Mouse (Mus musculus) layer of hippocampus, postnatal 36 days (tissue): ENCODE results near the gene Ptprc. TPM values are rescaled to one million over a fixed set of nuclear protein-coding genes. Genes with fewer than 3 reads are reported as not detected.

Experiments
- DNase-seq, 2 experiments: peaks; one replicate each; pipeline ENCODE4 v3.0.0; 2022
- total RNA-seq, 2 experiments: library from RNA; stranded (reverse); gene quantifications; 2 replicates each; pipeline ENCODE4 v1.2.3; 2021

Ptprc gene
- total RNA-seq, 2 experiments from 2014 or later = 1.8 to 3.8 TPM

DNA sequence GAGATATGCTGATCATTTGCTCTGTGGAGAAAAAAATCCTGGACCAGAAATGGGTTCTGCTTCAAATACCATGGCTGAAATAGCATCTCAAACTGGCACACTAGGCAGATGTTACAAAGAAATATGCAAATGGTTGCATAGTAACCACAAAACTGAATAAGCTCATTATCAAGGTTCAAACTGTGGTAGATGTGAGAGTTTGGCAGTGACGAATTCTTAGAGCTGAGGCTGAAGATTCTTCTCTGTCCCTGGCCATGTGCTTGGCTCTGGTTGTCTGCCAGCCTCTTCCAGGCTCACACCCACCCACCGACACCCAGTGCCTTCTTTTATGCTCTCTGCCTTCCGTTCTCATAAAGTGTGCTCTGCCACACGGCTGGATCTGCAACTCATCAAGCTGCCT is 26.7 kb downstream of the Ptprc start:
- DNase-seq = peak; percentile 52 to 57

DNA sequence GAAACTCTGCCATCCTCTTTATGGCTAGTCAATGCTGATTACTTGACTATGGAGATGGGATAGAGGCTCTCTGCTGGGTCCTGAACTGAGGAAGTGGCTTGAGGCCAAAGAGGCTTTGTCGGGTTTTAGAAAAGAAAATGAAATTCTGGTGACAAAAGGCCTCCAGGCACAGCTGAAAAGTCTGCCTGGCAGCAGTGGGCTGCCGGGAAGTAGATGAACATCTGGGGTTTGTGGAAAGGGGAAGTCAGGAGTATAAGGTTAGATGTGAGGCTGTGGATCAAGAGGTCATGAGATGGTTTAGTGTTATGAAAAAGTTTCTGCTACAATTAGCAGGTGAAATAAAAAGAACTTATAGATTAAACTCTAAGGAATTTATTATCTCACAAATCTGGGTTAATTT is 29.9 kb downstream of the Ptprc start:
- no peak for DNase-seq

DNA sequence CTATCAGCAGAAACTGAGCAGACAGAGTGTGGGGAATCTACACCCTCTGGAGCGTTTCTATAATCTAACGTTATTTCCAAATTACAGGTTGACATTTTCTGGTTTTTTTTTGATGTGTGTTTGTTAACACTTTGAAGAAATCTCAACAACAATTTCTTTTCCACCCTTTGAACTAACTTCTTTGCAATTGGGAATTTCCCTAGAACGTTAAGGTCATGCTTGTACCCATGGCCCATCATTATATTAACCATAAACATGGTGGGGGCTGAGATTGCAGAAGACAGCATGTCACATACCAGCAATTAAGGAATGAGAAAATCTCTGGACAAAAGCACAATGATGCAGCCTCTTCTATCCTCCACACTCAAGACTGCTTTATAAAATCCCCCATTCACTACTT is 30.4 kb downstream of the Ptprc start:
- no peak for DNase-seq

DNA sequence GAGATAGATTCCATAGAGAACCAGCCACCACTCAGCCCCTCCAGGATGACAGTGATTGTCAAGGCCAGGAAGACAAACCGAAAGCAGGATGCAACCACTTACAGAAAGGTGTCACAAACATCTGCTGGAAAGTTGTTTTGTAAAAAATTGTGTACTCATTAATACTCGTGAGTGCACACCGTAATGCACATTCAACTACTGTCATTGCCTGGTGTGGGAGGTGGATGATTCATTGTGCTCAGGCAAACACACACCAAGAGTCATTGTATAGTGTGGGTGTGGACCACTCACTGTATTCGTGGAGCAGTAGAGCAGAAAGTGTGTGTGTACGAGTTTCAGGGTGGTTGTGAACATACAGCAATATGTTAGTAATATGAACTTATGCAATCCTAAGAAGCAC is 31.1 kb downstream of the Ptprc start:
- no peak for DNase-seq

DNA sequence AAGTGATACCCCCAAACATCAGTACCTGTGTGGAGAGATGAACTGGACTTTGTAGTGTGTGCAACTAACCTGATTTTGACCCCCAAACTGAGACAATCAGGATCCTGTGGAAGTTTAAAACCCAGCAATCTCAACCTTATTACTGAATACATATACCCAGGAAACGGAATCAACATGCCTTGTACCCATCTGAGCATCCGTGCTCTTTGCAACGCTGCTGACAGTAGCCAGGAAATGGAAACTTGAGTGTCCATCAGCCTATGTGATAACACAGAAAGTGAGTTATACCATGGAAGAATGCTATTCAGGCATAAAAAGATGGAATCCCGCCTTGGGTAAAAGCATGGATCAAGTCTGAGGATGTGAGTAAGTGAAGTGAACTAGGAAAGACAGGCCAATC is 34.7 kb downstream of the Ptprc start:
- no peak for DNase-seq

DNA sequence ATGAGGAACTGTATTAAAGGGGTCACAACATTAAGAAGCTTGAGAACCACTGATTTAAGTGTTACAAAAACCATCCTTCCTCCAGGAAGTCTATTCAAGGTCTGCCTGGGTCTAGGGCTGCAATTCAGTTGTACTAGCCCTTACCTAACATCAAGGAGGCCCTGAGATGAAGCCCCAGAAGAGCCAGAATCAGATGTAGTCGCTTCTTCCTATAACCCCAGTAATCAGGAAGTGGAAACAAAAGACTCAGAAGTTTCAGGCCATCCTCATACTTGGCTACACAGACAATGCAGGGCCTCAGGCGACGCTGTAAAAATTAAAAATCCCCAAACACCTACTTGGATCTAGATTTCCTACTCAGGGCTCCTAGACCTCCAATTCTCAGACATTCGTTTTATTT is 37.8 kb downstream of the Ptprc start:
- DNase-seq = no peak

DNA sequence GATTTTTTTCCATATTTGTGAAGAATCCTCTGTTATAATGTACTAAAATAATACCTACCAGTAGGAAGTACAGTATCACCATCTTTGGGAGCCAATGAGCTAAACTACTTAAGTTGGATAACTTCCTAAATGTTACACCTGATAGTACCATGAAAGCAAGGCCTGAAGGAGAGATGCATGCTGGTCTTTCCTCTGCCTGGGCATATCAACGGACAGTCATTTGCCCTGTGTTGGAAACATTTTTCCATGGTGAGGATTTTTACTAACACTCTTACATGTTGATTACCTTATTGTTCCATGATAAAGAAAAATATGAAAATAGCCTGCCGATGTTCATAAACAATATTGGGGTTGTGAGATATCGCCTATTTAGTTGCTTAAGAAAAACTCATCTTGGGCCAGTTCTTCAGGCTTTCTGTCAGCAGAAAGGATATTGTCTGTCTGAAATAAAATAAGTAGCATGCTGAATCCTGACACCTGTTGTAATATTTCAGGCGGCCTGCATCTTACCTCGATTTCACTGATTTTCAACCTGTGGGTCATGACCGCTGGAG is 38.4 kb downstream of the Ptprc start:
- DNase-seq = no peak

DNA sequence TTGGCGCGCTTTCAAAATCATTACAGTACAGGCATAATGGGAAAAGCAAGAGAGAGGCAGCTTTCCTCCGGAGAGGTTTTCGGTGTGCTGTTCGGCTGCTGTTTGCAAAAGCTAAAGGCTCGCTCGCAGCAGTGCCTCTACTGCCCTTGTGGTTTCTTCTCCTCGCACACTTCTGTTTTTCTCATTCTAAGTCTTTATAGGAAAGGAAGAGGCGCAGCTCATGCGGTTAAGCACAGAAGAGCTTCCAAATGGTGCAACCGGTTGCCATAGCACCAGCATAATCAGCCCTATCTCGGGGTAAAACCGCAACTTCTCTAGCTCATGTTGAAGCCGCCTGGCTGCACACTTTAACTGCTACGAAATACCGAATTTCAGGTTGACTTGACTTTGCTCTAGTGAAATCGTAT is 39.1 kb downstream of the Ptprc start:
- DNase-seq = peak; percentile 72 to 76

DNA sequence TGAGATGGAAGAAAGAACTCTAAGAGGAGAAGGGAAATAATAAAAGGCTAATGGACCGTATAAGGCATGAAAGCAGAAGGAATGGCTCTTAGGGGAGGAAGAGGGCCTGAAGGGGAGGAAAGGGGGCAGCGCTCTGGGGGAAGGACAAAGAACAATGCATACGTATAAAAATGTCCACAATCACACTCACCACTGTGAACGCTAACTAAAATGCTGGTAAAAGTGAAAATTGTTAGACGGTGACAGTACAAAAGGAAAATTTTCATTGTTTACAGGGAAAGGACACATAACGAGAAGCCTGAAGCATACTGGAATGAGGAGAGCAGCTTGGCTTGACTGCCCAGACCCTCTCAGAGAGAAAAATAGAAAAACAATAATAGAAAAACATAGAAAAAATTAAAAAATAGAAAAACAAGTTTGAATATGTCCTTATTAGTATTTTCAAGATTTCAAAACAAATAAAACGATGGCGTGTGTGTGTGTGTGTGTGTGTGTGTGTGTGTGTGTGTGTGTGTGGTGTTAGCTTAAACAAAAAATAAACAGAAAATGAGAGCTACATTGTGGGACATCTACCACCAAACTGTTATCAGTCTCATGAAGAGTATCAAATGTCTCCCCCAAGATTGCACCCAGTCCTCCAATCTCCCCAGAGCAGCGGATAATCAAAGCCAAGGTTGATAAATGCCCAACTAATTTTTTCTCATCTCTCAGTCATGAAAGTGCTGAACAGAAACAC is 39.7 kb downstream of the Ptprc start:
- DNase-seq = no peak

DNA sequence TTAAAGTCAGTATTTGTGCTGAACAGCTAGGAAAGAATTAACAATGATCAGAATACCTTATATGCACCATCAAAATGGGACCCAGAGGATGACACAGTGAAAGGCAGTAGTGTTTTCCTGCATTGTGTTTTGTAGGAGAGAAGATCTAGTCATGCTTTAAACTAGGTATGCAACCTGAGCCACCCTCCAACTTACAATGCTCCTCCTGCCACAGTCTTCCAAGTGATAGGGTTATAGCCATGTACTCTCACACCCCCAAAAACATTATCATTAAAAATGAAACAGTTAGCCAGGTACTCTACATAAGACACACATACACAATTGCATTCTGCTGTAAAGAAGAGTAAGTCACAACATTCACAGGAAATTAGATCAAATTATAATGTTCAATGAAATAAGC is 40.4 kb downstream of the Ptprc start:
- no peak for DNase-seq

DNA sequence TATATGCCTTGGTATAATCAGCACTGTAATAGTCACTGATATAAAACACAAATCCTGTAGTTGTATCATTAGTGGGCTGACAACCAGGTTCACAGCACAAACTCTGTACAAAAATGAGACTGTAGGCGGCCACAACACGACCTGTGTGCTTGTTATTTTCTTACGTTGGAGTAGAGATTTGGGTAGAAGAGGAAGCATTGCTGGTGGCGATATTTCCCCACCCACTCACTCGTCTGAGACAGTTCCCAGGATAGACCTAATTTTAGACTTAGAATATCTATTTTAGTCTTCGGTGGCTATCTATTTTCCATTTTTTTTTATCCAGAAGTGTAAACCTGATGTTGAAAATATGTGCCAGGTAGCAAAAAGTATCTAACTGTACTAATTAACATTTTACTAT is 41.2 kb downstream of the Ptprc start:
- no peak for DNase-seq

DNA sequence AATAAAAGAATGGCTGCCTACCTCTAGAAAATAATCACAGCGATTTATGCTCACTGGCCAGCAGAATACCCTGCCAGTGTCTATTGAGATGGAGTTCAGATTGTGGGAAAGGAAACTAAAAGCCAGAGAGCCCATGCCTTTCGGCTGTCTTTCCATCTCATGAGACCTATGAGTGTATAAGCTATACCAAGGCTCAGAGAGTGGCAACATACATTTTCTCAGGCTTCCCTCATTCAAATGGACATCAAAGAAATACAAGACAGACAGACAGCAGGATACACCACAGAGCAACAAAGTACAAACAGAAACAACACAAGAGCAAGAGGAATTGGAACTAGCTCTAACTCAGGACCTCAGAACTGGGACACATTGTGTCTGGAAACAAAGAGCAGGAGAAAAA is 43.8 kb downstream of the Ptprc start:
- no peak for DNase-seq

DNA sequence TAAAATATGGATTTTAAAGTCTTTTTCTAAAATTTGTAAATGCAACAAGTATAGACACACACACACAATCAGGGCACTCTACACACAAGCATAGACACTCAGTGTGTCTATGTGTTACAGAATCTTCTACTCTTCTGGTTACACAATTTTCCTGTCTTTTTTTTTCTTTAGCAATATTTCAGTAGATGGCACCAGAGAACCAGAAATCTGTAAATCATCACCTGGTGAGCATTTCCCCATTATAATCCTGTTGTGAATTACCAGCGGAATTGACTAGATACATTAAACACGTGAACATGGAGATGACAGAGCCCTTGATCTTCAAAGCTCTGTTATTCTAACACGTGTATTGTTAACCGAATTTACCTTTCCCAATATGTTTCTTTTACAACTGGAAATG is 45.4 kb downstream of the Ptprc start:
- no peak for DNase-seq

DNA sequence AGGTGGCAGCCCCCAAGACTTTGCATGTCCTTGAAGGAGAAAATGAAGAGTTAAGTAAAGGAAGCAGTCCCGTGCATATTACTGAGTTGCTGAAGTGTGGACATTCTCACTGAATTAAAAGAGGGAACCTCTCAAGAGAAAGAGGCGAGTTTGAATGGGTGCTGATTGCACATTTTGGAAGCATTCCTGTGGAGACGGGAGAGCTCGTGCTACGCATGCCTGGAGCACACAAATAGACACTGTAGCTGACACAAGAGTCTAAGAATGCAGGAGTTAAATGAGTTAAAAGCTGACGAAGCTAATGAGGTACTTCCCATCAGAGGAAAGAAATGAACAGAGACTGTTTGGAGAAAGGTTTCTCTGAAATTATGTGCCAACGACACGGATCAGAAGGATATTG is 48.7 kb downstream of the Ptprc start:
- no peak for DNase-seq

DNA sequence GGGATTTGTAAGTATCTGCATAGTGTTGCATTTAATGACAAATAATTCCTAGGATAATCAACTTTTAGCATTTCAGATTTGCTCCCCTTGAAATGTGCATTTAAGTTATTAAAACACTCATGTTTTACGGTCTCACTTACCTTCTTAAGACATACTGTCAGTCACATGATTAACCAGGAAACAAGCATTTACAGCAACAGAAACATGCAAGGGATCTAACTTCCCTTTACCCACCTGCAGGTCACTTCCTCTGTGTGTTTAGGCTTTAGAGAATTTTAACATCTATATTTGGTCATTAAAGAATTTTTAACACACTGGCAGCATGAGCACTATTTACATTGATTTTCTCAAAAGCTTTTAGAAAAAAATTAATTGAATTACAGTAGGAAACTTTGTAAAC is 50.2 kb downstream of the Ptprc start:
- no peak for DNase-seq

DNA sequence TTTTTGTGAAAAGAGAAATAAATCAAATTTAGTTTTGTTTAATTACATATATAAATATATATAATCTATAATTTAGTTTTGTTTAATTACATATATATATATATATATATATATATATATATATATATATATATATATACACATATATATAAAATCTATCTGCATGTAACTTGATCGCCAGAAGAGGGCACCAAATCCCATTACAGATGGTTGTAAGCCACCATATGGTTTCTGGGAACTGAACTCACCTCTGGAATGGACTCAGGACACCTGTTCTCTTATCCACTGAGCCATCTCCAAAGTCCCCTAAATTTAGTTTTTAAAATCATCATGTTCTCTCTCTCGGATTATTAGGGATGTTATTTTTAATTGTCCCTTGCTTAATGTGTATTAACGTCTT is 51.6 kb downstream of the Ptprc start:
- DNase-seq = no peak

DNA sequence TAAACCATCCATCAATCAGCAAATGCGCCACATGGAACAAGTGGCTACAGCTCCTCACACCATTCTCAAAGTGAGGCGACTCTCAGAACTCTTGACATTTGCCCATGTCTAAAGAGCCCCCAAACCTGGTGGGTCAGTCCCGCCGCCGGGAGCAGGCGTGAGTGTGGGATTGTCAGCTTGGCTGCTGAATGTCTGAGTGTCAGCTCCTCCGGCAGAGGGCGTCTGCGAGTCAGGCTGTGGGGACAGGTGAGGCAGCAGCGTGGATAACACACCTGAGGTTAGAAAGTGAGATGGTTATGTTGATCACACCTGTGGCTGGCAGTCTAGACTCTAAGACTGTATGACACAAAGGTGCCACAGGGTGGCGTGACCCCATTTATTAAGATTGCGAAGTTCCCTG is 55.6 kb downstream of the Ptprc start:
- no peak for DNase-seq

DNA sequence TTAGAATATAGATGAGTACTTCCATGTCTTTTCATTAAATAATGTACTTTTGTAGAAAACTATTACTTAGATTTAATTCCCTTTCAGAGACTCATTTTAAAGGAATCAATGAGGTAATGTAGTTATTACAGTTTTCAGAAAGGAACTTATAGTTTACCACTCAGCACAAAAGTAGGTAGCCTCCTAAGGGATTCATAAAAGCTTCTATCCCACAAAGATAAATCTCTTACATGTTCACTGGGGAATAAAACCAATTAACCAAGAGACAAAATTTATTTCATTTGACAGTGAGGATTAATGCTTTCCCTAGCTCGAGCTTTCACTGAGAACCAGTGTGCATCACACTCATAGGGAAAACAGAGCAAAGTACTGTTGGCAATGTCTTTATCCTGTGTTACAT is 82.3 kb downstream of the Ptprc start:
- no peak for DNase-seq

DNA sequence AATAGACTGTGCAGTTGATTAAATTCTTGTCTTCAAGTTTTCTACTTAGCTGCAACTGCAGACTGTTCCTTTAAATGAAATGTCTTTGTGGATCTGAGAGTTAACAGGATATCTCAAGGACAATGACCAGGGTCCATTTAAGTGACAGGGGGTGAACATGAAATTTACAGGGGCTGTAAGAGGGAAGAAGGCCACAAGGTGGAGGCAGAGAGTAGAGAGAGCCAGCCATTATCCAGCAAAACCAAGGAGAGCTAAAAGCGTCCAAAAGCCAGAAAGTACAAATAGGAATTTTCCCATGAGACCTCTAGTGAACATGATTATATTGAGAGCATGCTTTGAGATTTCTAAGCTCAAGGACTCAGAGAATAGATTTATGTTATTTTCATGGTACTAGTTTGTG is 89.7 kb downstream of the Ptprc start:
- DNase-seq = peak in 1 of 2 experiments; percentile 4

DNA sequence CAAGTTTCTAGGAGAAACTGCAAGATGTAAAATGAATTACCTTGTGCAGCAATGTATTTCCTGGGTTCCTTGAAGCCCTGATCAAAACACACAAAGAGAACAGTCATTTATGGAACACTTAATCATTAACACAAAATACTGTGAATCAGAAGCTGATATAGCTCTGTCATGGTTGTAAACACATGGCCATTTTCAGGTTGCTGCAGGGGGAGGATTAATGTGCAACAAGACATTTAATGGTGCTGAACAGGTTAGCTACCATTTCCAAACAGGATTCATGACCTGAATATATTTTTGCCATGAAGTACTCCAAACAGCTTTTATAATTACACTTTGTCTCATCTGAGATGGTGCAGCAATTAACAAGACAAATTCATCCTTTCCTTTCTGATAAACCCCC is 91.8 kb downstream of the Ptprc start:
- DNase-seq = no peak

DNA sequence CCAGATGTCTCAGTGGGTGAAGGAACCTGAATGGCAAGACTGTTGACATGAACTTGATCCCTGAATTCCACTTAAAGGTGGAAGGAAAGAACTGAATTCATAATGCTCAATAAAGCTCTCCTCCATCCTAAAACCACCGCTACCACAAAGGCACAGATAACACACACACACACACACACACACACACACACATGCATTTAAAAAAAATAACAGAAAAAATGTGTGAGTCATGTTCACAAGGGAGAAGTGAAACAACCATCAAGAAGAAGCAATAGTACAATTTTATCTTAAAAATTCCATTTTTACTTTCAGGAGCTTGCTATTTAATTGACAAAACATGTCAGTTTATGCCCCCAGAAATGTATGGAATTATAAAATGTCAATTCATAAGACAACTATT is 95.2 kb downstream of the Ptprc start:
- no peak for DNase-seq

DNA sequence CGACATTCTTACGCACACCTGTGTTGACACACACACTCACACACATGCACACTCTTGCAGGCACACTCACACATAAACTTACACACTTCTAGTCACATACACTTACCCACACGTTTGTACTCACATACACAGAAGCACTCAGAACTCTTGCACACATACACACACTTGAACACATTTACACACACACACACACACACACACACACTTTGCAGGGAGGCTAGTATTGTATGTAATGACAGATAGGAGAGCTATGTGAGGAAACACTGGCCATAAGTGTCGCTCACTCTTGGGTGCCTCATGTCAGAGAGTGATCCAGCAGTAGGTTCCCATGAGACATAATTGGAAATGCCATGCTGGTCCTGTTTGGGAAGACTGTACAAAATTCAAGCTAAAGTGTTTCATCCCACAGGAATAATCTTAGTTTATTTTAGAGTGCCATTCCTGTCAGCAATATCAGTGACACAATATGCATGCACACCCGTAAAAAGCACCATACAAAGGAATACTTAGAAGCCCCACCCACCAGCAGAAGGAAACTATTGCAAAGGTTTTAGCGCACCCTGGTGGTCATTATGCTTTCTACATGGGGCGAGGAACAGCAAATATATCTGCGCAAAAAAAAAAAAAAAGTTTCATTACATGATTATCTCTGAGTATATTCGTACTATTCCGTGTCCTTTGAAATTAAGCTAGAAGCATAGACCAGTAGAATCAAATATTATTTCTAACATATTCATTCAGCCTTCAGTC is 131.1 kb downstream of the Ptprc start:
- peak; percentile 61 to 73 for DNase-seq

DNA sequence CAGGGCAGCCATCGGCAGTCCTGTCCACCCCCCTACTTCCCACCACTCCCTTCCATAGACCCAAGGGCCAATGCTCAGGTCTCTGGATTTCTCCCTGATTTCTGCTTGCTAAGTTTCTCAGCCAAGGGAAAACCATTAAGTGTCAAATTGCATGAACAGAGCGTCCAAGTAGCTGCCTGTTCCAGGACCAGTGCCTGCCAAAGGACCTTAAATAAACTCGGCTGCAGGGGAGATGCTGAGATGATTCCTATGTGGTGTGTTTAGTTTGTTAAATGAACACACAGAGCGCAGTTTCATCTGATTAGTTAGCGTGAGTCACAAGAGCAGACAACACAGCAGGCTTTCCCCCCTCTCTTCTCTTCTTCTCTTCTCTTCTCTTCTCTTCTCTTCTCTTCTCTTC is 135.0 kb downstream of the Ptprc start:
- no peak for DNase-seq

DNA sequence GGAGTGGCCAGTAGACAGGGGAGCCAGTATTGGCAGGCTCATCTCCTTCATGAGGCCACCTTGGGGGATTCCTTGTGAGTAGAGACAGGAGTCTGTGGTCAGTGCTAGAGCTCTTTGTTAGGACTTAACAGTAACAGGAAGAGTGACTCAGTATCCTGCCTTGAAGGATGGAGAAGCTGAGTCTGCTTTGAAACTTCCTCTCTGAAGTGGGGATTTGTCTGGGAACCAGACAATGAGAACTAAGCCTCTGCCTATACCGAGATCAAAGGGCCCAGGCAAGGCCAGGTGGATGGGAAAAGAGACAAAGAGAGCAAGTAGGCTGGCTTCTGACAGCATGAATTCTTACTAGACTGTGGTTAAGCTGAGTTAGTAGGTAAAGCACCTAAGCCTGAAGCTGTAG is 136.3 kb downstream of the Ptprc start:
- DNase-seq = no peak
